Mouse (Mus musculus): ENCODE data around the gene Klhl32. TPM values are rescaled to one million over a fixed set of nuclear protein-coding genes. Genes with fewer than 3 reads are reported as not detected.

The Klhl32 gene
- polyA plus RNA-seq, 1 experiment from 2014 or later, result 19.0 TPM

DNA sequence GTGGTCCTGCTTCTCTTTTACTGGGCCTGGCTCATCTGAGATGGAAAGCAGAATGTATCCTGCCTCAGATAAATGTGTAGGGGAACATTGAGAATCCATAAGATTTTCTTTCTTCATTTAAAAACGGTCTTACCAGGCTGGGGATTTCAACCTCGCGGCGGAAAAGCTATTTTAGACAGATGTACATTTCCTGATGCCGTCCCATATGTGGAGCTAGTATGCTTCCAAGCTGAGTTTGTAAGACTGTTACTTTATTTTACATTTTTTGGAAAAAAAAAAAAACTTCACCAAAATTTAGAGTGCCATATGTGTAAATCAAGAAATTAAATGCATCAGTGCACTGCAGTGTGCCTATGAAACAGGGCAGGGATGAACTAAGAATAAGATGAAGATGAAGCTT is 5.4 kb downstream of the Klhl32 start:
- Histone ChIP-seq H3K4me3 (replicated peaks) (no peak overlapping the region), H3K36me3 (no peaks in the 10 kb centered on the region), H3K9me3 (no peaks in the 10 kb centered on the region), H3K9ac (replicated peaks) (no peak overlapping the region), H3K27ac (no peak overlapping the region), H3K27me3 (no peaks in the 10 kb centered on the region), H3K4me2 (replicated peaks) (no peak overlapping the region), H3K4me1 (replicated peaks) (peaks cover 26% of the 10 kb centered on the region)
- ATAC-seq, result no peak
- WGBS, result 94% methylated on average over 5 of the region's 5 CpGs

DNA sequence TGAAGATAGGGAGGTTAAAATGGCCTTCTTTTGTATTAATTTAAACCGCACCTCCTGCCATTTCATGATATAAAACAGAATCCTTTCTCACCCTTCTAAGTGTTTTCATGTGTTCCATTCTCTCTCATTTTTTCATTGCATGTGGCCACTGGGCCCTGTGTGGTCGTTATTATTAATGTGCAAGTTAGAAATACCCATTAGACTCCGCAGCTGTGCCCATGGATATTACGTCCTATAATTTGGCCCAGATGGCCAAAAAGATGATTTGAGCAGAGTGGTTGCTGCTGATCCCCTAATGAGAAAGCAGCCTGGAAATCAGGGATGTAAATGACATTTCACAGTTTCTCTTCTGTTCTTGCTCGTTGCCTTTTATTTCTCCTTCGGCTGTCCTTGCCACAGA is 12.4 kb downstream of the Klhl32 start:
- ATAC-seq, result no peak
- H3K36me3 ChIP-seq, result no peaks in the 10 kb centered on the region
- H3K4me3 ChIP-seq (replicated peaks), result no peak overlapping the region
- no peaks in the 10 kb centered on the region for H3K9me3 ChIP-seq
- H3K27me3 ChIP-seq, result no peaks in the 10 kb centered on the region
- H3K9ac ChIP-seq (replicated peaks), result no peak overlapping the region
- H3K4me2 ChIP-seq (replicated peaks), result no peak overlapping the region
- 53% methylated on average over 6 of the region's 6 CpGs for WGBS
- peak overlapping the region; percentile 14; the same call in 1 of the 2 replicates for H3K27ac ChIP-seq
- 0 out of 2 replicates have a peak, but pooled peaks cover 9% of the 10 kb centered on the region for H3K4me1 ChIP-seq (replicated peaks)

DNA sequence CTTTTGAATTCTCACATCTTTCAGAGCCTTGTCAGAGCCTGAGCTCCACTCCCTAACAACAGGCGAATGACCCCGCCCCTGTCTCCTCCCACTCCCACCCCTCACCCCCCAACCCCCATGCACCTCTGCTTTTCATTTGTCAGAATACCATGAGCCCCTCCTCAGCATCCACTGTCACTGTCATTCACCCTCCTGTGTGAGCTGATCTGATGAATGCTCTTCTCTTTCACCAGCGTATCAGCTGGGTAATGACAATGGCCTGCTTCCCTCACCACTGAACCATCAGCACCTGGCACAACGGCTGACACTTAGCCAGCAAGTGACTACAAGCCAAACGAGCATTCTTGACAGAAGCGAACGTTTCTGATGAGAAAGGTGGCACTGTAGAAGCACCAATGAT is 15.4 kb downstream of the Klhl32 start:
- Histone ChIP-seq H3K27ac (no peak overlapping the region), H3K9me3 (no peaks in the 10 kb centered on the region), H3K4me3 (replicated peaks) (no peak overlapping the region), H3K4me1 (replicated peaks) (0 out of 2 replicates have a peak, but pooled peaks cover 9% of the 10 kb centered on the region), H3K9ac (replicated peaks) (no peak overlapping the region), H3K36me3 (no peaks in the 10 kb centered on the region), H3K4me2 (replicated peaks) (no peak overlapping the region), H3K27me3 (no peaks in the 10 kb centered on the region)
- peak; percentile 53; the same call in 1 of the 2 replicates for ATAC-seq
- WGBS, result 38% methylated on average over 7 of the region's 7 CpGs

DNA sequence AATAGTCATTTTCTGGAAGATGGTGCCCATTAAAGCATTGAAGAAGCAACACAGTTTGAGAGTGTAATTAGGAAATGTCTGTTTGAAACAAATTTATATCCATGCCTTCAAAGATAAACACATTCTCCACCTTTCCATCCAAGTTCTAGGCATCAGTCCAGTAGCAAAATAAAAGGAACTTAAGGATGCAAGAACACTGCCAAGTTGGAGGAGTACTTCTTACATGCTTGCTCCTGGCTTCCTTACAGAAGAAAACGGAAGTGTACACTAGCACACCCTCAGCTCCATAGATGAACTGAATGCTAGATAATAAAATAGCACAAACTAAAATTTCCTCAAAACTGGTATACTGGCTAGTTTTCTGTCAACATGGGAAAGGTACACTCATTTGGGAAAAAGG is 42.6 kb downstream of the Klhl32 start:
- Histone ChIP-seq H3K9me3 (no peaks in the 10 kb centered on the region), H3K4me1 (replicated peaks) (no peaks in the 10 kb centered on the region), H3K27ac (no peak overlapping the region), H3K4me2 (replicated peaks) (no peak overlapping the region), H3K36me3 (no peaks in the 10 kb centered on the region), H3K27me3 (no peaks in the 10 kb centered on the region), H3K4me3 (replicated peaks) (no peak overlapping the region), H3K9ac (replicated peaks) (no peak overlapping the region)
- no peak for ATAC-seq
- WGBS, result 93% methylated on average over 1 of the region's 1 CpGs

DNA sequence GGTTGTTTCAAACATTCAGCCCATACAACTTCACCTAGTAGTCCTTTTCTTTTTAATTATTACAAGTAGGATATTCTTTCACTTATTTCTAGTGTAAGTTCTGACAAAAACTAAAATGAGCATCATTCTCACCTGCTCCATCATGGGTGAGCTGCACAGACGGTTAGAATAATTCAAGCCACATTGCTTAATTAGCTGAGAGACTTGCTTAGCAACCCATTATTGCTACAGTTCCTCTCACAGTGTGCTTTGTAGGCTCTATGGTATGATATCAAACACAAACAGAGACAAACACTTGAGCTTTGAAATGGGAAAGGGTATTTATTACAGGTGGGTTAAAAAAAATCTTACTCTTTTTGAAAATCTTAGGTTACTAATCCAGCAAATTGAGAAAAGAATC is 49.0 kb downstream of the Klhl32 start:
- 22% methylated on average over 1 of the region's 1 CpGs for WGBS
- Histone ChIP-seq H3K4me1 (replicated peaks) (no peaks in the 10 kb centered on the region), H3K27me3 (no peaks in the 10 kb centered on the region), H3K4me3 (replicated peaks) (no peak overlapping the region), H3K9ac (replicated peaks) (no peak overlapping the region), H3K36me3 (no peaks in the 10 kb centered on the region), H3K9me3 (no peaks in the 10 kb centered on the region), H3K27ac (no peak overlapping the region), H3K4me2 (replicated peaks) (no peak overlapping the region)
- no peak for ATAC-seq

DNA sequence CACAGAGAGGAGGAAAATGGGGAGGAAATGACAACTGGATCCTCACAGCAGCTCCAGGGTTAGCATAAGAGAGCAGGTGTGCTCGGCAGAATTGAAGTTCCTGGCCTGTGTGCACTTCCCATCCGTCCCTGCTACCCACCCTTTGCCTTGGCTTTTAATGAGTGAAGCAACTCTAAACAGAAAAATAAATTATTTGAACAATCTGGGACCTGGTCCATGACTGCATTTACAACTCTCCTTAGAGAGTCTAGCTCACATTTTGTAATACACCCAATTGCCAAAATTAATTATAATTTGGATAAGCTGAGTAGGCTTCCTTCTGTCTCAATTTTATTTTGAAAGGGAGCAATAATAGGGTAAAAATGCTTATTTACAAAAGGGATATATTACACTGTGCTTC is 49.6 kb downstream of the Klhl32 start:
- no peak overlapping the region for H3K9ac ChIP-seq (replicated peaks)
- H3K27me3 ChIP-seq, result no peaks in the 10 kb centered on the region
- H3K4me1 ChIP-seq (replicated peaks), result 0 out of 2 replicates have a peak, but pooled peaks cover under 1% of the 10 kb centered on the region
- H3K9me3 ChIP-seq, result no peaks in the 10 kb centered on the region
- H3K27ac ChIP-seq, result no peak overlapping the region
- no peak for ATAC-seq
- H3K4me3 ChIP-seq (replicated peaks), result no peak overlapping the region
- H3K36me3 ChIP-seq, result no peaks in the 10 kb centered on the region
- WGBS, result 58% methylated on average over 2 of the region's 2 CpGs
- no peak overlapping the region for H3K4me2 ChIP-seq (replicated peaks)

DNA sequence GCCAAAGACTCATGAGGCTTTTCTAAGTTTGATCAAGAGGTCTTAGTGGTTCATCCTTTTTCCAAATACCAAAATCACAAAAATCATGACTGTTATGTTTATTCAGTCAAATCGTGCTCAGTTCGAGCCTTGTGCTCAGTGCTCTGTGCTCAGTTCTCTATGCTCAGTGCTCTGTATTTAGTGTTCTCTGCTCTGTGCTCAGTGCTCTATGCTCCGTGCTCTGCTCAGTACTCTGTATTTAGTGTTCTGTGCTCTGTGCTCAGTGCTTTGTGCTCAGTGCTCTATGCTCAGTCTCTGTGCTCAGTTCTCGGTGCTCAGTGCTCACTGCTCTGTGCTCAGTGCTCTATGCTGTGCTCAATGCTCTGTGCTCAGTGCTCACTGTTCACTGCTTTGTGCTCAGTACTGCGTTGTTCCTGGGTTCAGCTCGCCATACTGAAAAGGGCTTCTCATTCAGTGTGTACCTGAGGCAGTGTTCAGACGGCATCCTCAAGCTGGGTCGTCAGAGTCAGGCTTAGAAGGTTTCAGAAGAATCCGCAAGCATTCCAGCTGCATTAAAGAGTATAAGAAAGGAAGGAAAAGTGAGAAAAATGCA is 50.5 kb downstream of the Klhl32 start:
- H3K9ac ChIP-seq (replicated peaks), result no peak overlapping the region
- H3K4me1 ChIP-seq (replicated peaks), result 0 out of 2 replicates have a peak, but pooled peaks cover 2% of the 10 kb centered on the region
- H3K9me3 ChIP-seq, result no peaks in the 10 kb centered on the region
- H3K4me2 ChIP-seq (replicated peaks), result no peak overlapping the region
- no peaks in the 10 kb centered on the region for H3K36me3 ChIP-seq
- no peak overlapping the region for H3K27ac ChIP-seq
- no peaks in the 10 kb centered on the region for H3K27me3 ChIP-seq
- 92% methylated on average over 9 of the region's 9 CpGs for WGBS
- H3K4me3 ChIP-seq (replicated peaks), result no peak overlapping the region
- ATAC-seq, result peak; percentile 60; the same call in 1 of the 2 replicates

DNA sequence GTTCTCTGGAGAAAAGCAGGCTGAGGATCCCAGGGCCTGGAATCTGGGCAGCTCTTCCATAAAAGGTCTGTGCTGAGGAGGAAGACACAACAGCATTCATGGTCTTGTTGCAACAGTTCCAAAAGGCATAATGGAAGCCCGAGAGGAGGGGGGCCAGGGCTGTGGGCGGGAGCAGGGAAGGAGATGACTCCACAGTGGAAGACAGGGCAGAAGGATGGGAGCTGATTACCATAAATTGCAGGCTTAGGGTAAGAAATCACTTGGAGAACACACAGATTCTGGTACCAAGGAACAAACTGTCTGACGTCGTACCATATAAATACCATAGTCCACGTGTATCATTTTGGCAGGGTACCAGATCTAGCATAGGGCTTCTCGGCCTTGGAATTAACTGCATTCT is 51.9 kb downstream of the Klhl32 start:
- Histone ChIP-seq H3K36me3 (no peaks in the 10 kb centered on the region), H3K9me3 (no peaks in the 10 kb centered on the region), H3K4me2 (replicated peaks) (no peak overlapping the region), H3K4me1 (replicated peaks) (0 out of 2 replicates have a peak, but pooled peaks cover 2% of the 10 kb centered on the region), H3K9ac (replicated peaks) (no peak overlapping the region), H3K4me3 (replicated peaks) (no peak overlapping the region), H3K27me3 (no peaks in the 10 kb centered on the region), H3K27ac (no peak overlapping the region)
- WGBS, result 89% methylated on average over 6 of the region's 6 CpGs
- ATAC-seq, result no peak

DNA sequence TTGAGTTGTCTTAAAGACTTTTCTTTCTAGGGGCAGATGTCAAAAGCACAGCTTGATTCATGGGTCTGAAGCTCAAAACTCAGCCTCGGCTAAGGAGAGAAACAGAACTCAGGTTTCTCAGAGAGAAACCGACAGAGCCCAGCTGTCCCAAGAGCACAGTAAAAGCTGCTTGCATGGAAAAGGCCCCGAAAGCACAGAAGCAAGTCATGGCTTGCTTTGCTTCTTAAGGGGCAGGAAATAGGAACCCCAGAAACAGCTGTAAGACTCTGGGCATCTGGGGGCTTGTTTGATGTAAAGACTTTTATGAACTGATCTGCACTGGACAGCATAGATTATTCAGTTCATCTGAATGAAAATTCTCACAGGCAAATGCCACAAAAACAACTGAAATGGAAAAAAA is 53.1 kb downstream of the Klhl32 start:
- no peaks in the 10 kb centered on the region for H3K36me3 ChIP-seq
- H3K4me2 ChIP-seq (replicated peaks), result no peak overlapping the region
- WGBS, result 80% methylated on average over 3 of the region's 3 CpGs
- no peak overlapping the region for H3K4me3 ChIP-seq (replicated peaks)
- no peaks in the 10 kb centered on the region for H3K9me3 ChIP-seq
- H3K27me3 ChIP-seq, result no peaks in the 10 kb centered on the region
- no peak for ATAC-seq
- peaks cover 7% of the 10 kb centered on the region; the same call in 1 of the 2 replicates for H3K4me1 ChIP-seq (replicated peaks)
- H3K27ac ChIP-seq, result no peak overlapping the region
- H3K9ac ChIP-seq (replicated peaks), result no peak overlapping the region

DNA sequence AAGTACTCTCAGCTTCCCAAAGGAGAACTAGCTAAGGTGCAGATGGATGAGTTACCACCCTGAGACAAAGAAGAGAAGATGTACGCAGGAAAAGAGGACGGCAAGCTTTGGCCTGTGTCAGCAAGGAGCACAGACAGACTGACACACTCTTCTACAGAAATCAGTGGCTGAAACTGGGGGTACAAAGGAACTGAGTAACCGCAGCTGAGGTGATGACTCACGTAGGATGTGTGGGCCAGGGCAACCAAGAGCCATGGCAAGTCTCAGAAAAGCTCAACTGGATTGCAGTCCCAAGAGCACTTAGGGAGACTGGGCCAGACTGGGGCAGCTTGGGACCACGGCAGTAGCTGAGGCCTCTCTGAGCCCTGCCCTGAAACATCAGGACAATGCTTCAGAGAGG is 53.6 kb downstream of the Klhl32 start:
- Histone ChIP-seq H3K4me2 (replicated peaks) (no peak overlapping the region), H3K4me3 (replicated peaks) (no peak overlapping the region), H3K27me3 (no peaks in the 10 kb centered on the region), H3K27ac (no peak overlapping the region), H3K9ac (replicated peaks) (no peak overlapping the region), H3K36me3 (no peaks in the 10 kb centered on the region), H3K9me3 (no peaks in the 10 kb centered on the region), H3K4me1 (replicated peaks) (peaks cover 13% of the 10 kb centered on the region; the same call in 1 of the 2 replicates)
- 88% methylated on average over 5 of the region's 5 CpGs for WGBS
- ATAC-seq, result no peak

DNA sequence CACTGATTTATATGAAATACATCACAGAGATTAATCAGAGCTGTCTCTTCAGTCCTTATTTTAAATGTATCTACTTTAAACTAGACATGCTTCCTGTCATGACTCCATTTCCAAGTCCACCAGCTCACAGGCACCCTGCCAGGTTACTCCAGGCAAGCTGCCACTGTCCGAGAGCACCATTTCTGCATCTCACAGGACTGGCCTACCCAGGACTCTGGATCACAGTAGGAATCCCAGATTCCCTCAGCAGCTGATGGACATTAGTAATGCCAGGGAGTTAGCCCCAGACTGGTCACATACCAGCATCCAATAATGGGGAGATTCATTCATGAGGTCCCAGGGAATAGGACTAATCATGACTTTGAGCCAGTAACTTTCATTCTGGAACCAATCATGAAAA is 54.7 kb downstream of the Klhl32 start:
- Histone ChIP-seq H3K4me2 (replicated peaks) (no peak overlapping the region), H3K4me3 (replicated peaks) (no peak overlapping the region), H3K9ac (replicated peaks) (no peak overlapping the region), H3K4me1 (replicated peaks) (peaks cover 14% of the 10 kb centered on the region; the same call in 1 of the 2 replicates), H3K36me3 (no peaks in the 10 kb centered on the region), H3K9me3 (no peaks in the 10 kb centered on the region), H3K27ac (no peak overlapping the region), H3K27me3 (no peaks in the 10 kb centered on the region)
- 55% methylated on average over 1 of the region's 1 CpGs for WGBS
- ATAC-seq, result no peak

DNA sequence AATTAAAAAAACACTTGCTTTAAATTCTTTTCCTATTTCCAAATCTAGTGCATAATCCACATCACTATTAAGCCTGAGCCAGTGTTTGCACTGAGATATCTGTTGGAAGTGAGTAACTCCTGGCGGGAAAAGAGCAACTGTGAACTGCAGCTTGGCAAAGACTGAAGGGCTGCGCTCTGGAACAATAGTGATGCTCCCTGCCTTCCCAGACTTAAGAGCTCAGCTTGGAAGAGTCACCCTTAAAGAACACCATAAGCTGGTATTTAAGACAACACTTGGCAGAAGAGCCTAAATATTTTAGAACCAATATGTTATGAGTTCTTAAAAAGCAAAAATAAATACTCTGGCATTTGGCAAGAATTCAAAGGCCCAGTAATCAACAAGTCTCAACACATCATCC is 55.7 kb downstream of the Klhl32 start:
- WGBS, result 74% methylated on average over 2 of the region's 2 CpGs

More for the DNA sequence above, 55.7 kb downstream of the Klhl32 start:
- no peak overlapping the region for H3K27ac ChIP-seq
- H3K27me3 ChIP-seq, result no peaks in the 10 kb centered on the region
- no peak for ATAC-seq
- H3K9me3 ChIP-seq, result no peaks in the 10 kb centered on the region
- no peak overlapping the region for H3K4me3 ChIP-seq (replicated peaks)
- H3K36me3 ChIP-seq, result no peaks in the 10 kb centered on the region
- no peak overlapping the region for H3K9ac ChIP-seq (replicated peaks)
- peaks cover 14% of the 10 kb centered on the region; the same call in 1 of the 2 replicates for H3K4me1 ChIP-seq (replicated peaks)
- H3K4me2 ChIP-seq (replicated peaks), result no peak overlapping the region
